Mouse (Mus musculus) ovary, postnatal 36 days (tissue): ENCODE results near the gene Igsf9.
A peak's percentile ranks its signal among the peaks of the same experiment; 100 is the strongest.

Experiments used
- DNase-seq: peaks from one replicate; pipeline ENCODE4 v3.0.0; 2022; ENCODE audit warnings: low spot score, mixed read lengths

Igsf9 gene

GRCm38 (mm10) chr1:172497428-172497827, 15.8 kb downstream of the Igsf9 start:
- no peak for DNase-seq

GRCm38 (mm10) chr1:172499765-172500441, 18.3 kb downstream of the Igsf9 start, which contains the start of gene Tagln2:
Gene Tagln2, plus strand, starts transcription at chr1:172500047.
- DNase-seq = peak; percentile 83

- peak; percentile 54 for DNase-seq
These were observed 19.1 kb downstream of the Igsf9 start for GRCm38 (mm10) chr1:172500451-172501370.

- DNase-seq = peak; percentile 53
These were observed 20.0 kb downstream of the Igsf9 start for GRCm38 (mm10) chr1:172501371-172502144.

- DNase-seq = no peak
These were observed 20.8 kb downstream of the Igsf9 start for GRCm38 (mm10) chr1:172502145-172503110.

- DNase-seq = no peak
These were observed 21.8 kb downstream of the Igsf9 start for GRCm38 (mm10) chr1:172503111-172503997.

- DNase-seq = no peak
These were observed 23.2 kb downstream of the Igsf9 start for GRCm38 (mm10) chr1:172504756-172505155.

- no peak for DNase-seq
These were observed 25.4 kb downstream of the Igsf9 start for GRCm38 (mm10) chr1:172507001-172507400.

- no peak for DNase-seq
These were observed 26.1 kb downstream of the Igsf9 start for GRCm38 (mm10) chr1:172507701-172508100.

- no peak for DNase-seq
These were observed 26.6 kb downstream of the Igsf9 start for GRCm38 (mm10) chr1:172508172-172508571.

- DNase-seq = no peak
These were observed 27.6 kb downstream of the Igsf9 start for GRCm38 (mm10) chr1:172509235-172509634.

- no peak for DNase-seq
These were observed 28.4 kb downstream of the Igsf9 start for GRCm38 (mm10) chr1:172509983-172510382.

GRCm38 (mm10) chr1:172510421-172510972, 28.9 kb downstream of the Igsf9 start:
- no peak for DNase-seq

- peak; percentile 51 for DNase-seq
These were observed 31.4 kb downstream of the Igsf9 start for GRCm38 (mm10) chr1:172512962-172513361.

GRCm38 (mm10) chr1:172513525-172514212, 32.1 kb downstream of the Igsf9 start:
- DNase-seq = peak; percentile 38

- no peak for DNase-seq
These were observed 32.6 kb downstream of the Igsf9 start for GRCm38 (mm10) chr1:172514213-172514529.

GRCm38 (mm10) chr1:172514551-172515268, 33.1 kb downstream of the Igsf9 start:
- no peak for DNase-seq

GRCm38 (mm10) chr1:172515396-172515795, 33.8 kb downstream of the Igsf9 start:
- DNase-seq = no peak

- no peak for DNase-seq
These were observed 36.4 kb downstream of the Igsf9 start for GRCm38 (mm10) chr1:172518013-172518412.
